Mouse (Mus musculus): ENCODE results near the gene Mefv.
"Not testable (repeated sequence)": the region's sequence is repeated elsewhere in the genome, so short reads cannot be mapped to it uniquely, and the experiment has no call there.

Gene Mefv

DNA sequence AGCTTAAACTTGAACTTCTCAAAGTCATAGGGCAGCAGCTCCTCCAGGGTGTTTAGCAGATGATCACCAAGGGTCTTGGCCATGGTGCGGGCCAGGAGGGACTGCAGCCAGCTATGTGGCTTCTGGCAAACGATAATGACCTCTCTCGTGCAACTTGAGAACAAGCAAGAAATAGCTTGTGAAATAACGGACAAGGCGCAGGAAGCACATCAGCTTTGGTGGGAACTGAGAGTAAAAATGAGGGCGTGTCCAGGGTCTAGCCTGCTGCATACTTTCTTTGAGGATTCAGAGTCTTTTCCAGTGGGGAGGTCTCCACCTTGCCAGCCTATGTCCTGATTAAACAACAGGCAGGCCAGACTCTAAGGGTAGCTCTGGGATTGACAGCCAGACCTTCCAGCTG is at the start of gene Mefv:
TSS of gene Mefv (minus strand) at position 118 of the 400 bp plus-strand sequence.
- no peak for DNase-seq (ENCODE audit: low spot score in 2 of 2)

DNA sequence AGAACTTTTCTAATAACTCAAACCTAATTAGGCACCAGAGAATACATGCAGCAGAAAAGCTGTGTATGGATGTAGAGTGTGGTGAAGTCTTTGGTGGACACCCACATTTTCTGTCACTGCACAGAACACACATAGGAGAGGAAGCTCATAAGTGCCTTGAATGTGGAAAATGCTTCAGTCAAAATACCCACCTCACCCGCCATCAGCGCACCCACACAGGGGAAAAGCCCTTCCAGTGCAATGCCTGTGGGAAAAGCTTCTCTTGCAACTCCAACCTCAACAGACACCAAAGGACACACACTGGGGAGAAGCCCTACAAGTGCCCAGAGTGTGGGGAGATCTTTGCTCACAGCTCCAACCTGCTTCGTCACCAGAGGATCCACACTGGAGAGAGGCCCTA is 31.1 kb upstream of the Mefv start:
- no peak for DNase-seq (ENCODE audit: low spot score in 2 of 2)

DNA sequence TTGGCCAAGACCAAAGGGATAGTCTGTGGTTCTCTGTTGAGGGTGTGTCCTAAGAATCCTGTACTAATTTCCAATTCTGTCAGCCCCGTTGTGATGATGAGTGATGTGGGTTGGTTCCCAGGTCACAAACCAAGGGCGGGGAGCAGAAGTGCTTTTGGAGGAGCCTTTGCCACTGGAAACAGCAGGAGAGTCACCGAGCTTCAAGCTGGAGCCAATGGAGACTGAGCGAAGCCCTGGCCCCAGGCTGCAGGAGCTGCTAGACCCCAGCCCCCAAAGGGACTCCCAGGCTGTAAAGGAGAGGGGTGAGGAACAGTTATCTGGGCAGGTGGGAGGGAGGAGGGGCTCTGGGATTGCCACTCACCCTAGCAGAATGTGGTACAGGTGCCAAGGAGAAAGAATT is 27.8 kb upstream of the Mefv start:
- DNase-seq (ENCODE audit: low spot score in 2 of 2): no peak

DNA sequence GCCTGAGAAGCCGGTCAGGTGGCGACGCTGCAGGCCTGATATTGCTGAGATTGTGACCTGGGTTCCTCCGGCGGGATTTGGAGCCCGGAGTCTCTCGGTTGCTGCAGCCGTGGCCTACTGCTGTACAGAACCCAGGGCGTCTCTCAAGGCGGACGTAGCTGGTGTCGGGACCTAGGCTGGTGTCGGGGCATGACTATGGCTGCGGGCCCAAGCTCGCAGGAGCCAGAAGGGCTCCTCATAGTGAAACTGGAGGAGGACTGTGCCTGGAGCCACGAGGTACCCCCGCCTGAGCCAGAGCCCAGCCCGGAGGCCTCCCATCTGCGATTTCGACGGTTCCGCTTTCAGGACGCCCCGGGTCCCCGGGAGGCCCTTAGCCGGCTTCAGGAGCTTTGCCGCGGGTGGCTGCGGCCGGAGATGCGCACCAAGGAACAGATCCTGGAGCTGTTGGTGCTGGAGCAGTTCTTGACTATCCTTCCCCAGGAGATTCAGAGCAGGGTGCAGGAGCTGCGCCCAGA is 26.3 kb upstream of the Mefv start:
- DNase-seq (ENCODE audit: low spot score in 2 of 2): no peak

DNA sequence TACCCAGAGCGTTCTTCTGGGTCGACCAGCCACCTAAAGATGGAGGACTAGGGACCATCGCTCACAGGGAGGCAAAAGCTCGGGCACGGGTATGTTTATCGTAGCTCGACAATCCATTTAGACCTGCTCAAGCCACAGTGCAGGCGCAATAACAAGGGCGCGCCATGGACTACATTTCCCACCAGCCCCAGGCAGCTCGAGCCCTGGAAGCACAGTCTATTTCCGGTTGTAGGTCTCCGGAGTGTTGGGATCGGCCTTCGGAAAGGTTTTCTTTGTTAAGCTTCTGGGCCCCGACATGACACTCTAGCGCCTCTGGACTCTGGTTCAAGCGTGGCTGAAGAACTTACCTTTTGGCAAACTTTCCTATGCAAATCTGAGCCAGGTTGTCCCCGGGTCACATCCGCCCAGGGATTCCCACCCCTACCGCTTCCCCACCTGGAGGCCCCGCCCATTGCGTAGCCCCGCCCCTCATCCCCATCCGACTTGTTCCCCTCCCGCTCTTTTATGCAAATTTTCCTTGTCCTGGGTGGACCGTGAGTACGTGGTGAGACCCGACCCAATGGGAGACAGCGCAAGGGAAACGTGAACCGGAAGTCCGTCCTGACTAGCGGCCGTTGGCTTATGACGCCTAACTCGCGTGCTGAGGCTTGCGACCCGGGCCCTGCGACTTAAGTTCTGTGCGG is 25.7 kb upstream of the Mefv start, which contains the start of gene Zfp263:
TSS of gene Zfp263 (plus strand) at position 591 of the 683 bp plus-strand sequence.
- DNase-seq (ENCODE audit: low spot score in 2 of 2): peak; percentile 64 to 88

DNA sequence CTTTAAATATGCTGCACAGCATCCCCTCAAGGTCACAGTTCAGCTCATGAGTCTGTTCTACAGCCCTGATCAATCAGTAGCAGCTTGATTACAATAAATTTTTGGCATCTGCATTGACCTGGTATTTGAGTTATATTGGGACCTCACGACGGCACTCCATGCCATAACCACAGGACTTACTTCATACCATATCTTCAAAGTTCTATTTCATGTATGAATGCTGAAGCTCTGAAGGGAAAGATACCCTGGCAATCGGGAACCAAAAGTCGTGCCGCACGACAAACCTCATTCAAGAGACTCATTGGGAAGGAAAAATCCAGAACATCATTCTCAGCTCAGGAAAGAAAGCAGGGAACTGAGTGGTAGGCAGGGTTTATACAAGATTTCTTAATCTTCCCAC is 24.6 kb upstream of the Mefv start:
- no peak for DNase-seq (ENCODE audit: low spot score in 2 of 2)

DNA sequence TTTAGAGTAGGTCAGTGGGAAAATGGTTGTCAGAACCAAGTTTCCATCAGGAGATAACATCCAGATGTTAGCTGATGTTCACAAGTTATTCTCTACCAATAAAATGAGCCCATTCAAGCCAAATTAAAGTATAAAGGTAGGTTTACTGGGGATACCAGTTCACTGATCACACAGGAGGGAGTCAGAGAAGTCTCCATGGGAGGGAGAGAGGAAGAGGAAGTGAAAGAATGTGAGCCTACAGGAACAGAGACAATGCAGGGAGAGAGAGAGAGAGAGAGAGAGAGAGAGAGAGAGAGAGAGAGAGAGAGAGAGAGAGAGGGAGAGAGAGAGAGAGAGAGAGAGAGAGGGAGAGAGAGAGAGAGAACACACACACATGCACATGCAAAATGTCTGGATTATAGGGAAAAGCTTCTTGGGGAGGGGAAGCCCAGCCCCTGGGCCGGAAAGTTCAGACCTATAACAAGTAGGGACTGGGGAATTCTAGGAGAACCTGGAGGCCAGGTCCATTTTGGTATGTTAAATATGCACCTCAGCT is 15.4 kb upstream of the Mefv start:
- DNase-seq (ENCODE audit: low spot score in 2 of 2): no peak

DNA sequence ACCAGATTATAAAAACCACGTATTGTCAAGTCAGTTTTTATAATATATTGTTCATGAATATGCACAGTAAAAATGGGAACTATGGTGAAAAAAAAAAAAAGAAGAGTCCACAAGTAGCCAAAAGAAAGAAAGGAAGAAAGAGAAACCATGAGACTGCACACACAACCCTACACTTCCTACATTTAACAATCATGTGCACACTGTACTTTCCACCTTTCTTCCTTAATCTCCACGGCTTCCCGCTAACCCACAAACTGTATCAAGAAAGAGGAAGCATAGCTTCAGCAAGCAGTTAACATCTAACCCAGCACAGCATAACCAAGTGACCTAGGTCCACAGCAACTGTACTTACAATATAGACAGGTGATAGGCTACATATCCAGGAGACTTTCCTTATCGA is 14.7 kb upstream of the Mefv start:
- DNase-seq (ENCODE audit: low spot score in 2 of 2): no peak

DNA sequence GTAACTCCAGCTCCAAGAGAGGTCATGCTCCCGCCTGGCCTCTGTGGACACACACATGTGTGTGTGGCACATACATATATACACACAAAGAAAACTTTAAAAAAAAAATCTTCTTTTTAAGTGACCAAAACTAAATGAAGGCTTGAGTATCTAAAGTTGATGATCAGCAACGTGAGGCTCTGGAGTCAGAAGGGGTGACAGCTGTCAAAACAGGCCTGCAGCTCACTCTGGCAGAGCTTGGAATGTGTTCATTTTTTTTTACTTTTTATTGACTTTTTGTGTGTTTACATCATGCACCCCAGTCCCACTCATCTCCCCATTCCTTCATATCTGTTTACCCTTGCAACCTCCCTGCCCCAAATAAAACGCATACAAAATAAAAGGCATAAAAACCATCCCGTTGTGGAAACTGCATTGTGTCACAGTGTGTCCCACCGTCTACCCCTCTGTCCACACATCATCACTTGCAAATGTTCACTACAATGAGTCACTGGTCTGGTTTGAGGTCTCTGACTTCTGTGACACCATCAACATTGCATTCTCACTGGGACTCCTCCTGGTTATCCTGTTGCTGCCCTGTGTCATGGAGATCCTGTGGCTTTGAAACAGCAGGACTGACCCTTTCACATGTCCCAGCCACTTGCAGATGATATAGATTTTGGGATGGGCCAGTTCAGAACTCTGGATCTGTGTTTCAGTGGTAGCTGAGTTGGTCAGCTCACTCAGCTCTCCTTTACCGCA is 10.3 kb upstream of the Mefv start:
- no peak for DNase-seq (ENCODE audit: low spot score in 2 of 2)

DNA sequence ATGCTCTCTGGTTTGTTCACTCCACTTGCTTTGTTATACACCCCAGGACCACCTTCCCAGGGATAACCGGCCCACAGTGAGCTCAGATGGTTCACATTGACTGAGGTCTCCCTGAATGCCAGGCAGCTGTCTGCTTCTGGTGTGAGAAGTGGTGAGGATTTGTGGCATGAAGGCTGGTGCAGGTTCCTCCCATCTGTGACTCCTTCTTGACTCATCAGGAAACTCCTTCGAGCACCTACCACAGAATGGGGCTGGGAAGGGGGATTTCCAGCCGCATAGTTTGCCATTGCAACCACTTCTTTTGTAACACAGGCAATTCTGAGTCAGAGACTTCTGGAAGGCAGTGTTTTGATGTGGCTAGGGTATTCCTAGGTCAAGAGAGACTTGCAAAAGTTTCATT is 5.3 kb upstream of the Mefv start:
- DNase-seq (ENCODE audit: low spot score in 2 of 2): no peak

DNA sequence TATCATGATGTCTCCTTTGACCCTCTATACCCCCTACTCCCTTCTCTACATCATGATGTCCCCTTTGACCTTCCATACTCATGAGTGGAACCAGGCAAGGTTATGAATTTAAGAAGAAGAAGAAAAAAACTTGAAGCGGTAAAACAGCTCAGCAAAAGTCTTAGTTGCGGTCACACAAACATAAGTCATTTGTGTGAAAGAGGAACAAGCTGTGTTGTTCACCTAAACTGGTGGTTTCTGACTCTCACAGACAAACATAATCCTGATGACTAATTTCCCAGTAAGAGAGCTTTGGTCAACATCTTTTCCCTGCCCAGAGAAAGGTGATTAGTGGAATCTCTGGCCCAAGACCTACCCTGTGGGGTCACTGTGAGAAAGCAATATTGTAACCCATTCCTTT is 3.2 kb downstream of the Mefv start:
- no peak for DNase-seq (ENCODE audit: low spot score in 2 of 2)

DNA sequence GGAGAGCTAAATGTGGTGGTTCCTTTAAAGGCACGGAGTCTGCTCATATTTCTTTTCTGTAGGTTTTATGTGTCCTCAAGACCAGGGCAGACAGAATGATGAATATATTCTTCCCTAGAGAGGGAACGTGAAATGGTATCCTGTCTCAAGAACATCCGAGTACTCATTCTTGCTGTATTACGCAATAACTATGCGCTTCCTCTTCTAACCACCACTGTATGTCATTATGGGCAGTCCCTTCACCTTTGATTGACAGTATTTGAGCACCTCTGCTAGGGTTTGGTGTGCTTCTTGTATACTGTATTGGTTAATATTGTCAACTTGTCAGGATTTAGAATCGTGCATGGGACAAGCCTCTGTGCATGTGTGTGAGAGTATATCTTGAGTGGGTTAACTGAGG is 11.2 kb downstream of the Mefv start:
- no peak for DNase-seq (ENCODE audit: low spot score in 2 of 2)

DNA sequence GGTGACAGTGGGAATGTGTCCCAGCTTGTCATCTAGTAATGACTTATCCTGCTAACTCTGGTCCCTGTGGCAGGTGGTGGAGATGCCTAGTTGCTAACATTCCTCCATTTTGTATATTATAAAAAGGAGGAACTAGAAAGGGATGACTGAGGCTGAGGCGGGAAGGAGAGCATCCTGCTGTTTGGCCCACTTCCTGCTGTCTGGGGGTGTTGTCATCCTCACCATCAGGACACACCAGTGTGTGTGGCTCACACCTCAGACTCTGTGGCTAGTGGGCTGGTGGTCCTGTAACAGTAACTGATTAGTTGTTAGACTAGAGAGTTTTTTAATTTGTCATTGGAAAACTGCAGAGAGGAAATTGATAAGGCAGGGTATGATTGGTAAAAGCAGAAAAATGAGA is 17.0 kb downstream of the Mefv start:
- no peak for DNase-seq (ENCODE audit: low spot score in 2 of 2)

DNA sequence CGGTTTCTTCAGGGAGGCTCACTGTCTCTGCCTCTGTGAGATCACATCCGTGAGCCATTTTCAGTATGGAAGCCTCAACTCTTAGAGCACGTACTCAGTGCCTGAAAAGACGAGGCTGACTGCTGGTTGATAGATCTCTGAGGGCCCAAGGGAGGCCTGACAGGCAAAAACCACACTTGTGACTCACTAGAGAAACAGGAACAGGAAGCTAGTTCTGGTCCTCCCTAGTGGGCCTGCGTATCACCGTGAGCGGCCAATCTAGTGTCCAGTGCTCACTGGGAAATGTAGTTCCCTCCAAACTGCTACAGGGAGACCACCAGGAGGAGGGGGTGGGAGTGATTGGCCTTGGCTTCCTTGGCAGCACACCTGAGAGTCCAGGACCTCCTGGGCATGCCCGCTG is 18.6 kb downstream of the Mefv start:
- DNase-seq (ENCODE audit: low spot score in 2 of 2): no peak

DNA sequence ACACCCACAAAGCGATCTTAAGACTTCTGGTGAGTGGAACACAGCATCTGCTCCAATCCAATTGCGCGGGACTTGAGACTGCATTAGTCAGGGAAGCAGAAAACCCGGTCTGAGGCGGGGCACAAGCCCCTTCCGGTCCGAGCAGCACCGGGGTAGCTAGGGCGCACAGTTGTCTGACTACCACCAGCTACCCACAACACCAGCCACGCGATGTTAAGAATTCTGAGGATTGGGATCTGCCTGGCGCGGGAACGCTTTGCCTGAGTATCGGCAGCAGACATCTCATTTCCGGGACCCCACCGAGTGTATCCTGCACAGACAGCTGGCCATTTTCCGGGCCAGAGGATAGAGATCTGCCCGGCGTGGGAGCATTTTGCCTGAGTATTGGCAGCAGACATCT is 28.3 kb downstream of the Mefv start:
- DNase-seq (ENCODE audit: low spot score in 2 of 2): not testable (repeated sequence)
